Comparison of ENCODE assay signal across 1 mouse cellular context in the genomic region with DNA sequence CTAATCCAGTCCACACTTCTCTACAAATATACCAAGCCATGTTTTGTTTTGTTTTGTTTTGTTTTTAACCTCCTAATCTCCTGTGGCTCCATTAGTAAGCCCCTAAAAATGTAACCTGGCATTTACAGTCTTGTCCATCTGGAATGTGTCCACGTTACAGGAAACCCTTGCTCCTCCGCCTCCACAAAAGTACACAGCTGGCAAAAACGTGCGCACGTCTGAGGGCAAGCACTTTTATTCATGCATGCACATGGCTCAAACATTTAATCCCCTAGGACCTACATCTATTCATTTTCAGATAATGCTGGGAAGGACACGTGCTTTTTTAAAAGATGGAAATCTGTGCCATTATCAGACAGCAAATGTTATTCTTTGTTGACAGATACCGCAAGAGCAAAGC.
TF ChIP-seq lines count a peak whose summit lies in the region.

No protein-coding gene starts in this region.

TF ChIP-seq in myocyte, 11 proteins besides CTCF, POLR2A, EP300 and RAD21 (continued from another document):
- no peak for TF ChIP-seq REST (IDR thresholded peaks at IDR 0.05; ENCODE audit: insufficient read depth, insufficient read length)
- TF ChIP-seq MYOG (IDR thresholded peaks at IDR 0.05; ENCODE audit: control insufficient read depth in 1 of 3, insufficient read depth in 1 of 3, insufficient read length in 2 of 3, low read depth in 2 of 3) = no peak
